In the genomic region with DNA sequence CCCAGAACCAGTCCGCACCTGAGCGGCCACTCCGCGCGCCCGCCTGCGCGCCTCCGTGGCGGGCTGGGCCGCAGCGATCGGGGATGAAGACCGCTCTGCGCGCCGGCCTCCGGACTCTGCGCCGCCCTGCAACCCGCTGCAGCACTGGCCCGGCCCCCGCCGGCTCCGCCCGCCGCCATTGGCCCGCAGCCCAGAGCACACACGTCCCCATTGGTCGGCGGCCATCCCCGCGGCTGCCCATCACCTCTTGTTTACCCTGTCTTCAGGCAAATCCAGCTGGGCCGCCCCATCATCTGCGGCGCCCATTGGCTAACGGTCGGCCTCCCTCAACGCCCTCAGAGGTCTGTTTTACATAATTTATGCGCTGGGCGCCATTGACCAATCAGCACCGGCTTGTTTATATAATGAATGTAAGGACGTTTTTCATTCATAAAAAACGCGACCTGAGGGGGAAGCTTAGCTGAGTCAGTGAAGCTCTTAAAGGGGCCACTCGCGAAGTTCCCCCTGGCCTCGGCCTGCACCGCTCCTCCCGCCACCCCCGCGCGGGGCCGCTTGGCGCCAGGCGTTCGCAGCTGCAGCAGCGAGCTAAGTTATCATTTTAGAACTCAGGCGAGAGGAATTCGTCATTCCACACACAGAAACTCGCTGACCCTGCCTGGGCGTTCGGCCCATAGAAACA, we compare ENCODE assay signal across 8 mouse cellular contexts. TPM values are rescaled to one million over a fixed set of nuclear protein-coding genes. Genes with fewer than 3 reads are reported as not detected.
DNase-seq lines count a peak whose midpoint lies in the region; ATAC-seq and TF ChIP-seq lines count a peak whose summit lies in the region.

A gene (minus strand): TSS at position 221 of the 679 bp plus-strand sequence.

- H3K4me3 ChIP-seq in bone marrow macrophage, adult 2 months (ENCODE audit: insufficient read depth, low read length) = peak within 1 kb of the TSS; percentile 85
- peak within 1 kb of the TSS; percentile 99 for H3K4me3 ChIP-seq in embryonic fibroblast, embryonic 13.5 days (ENCODE audit: insufficient read depth, low read length)
- peak within 1 kb of the TSS; percentile 87 for H3K4me3 ChIP-seq in kidney, embryonic 14.5 days (ENCODE audit: low read length)
- peak within 1 kb of the TSS; percentile 90 for H3K4me3 ChIP-seq in limb, embryonic 15.5 days

- TF ChIP-seq CTCF in bone marrow macrophage, adult 2 months (IDR thresholded peaks at IDR 0.05; ENCODE audit: low read depth, low read length) = no peak
- no peak for TF ChIP-seq CTCF in embryonic fibroblast, embryonic 13.5 days (IDR thresholded peaks at IDR 0.05; ENCODE audit: borderline replicate concordance, insufficient read depth, low read length)

- 1% methylated on average over 50 of the region's 63 CpGs for WGBS in kidney, embryonic 14.5 days
- WGBS in limb, embryonic 15.5 days = under 1% methylated on average over 62 of the region's 63 CpGs

- peak within 1 kb of the TSS; percentile 63 for H3K27ac ChIP-seq in bone marrow macrophage, adult 2 months (ENCODE audit: insufficient read depth, low read depth, low read length)
- H3K27ac ChIP-seq in embryonic fibroblast, embryonic 13.5 days (ENCODE audit: insufficient read depth, low read length) = peak within 1 kb of the TSS; percentile 63
- peak within 1 kb of the TSS; percentile 90 for H3K27ac ChIP-seq in kidney, embryonic 14.5 days (ENCODE audit: low read depth, low read length)
- H3K27ac ChIP-seq in limb, embryonic 15.5 days = peak within 1 kb of the TSS; percentile 86

- DNase-seq in A20 (ENCODE audit: low read depth, low spot score) = peak; percentile 98
- DNase-seq in heart, adult 9 months (ENCODE audit: low spot score in 2 of 2) = peak; percentile 100
- peak; percentile 96 to 97 for DNase-seq in monocyte, adult 2 months (ENCODE audit: low read depth in 1 of 2, low spot score in 2 of 2)
- DNase-seq in spleen, postnatal 36 days (ENCODE audit: low spot score in 2 of 2) = peak; percentile 99

- peak within 1 kb of the TSS; percentile 75 for H3K4me2 ChIP-seq in kidney, embryonic 14.5 days (replicated peaks; ENCODE audit: low read depth, low read length)
- peak within 1 kb of the TSS; percentile 95 for H3K4me2 ChIP-seq in limb, embryonic 15.5 days

- H3K36me3 ChIP-seq in kidney, embryonic 14.5 days (ENCODE audit: control insufficient read depth, insufficient read depth, low read length) = peaks cover 5% of the 10 kb centered on the region; the same call in 1 of the 2 replicates
- H3K36me3 ChIP-seq in limb, embryonic 15.5 days = no peaks in the 10 kb centered on the region

- no peaks in the 10 kb centered on the region for H3K27me3 ChIP-seq in kidney, embryonic 14.5 days (ENCODE audit: control insufficient read depth, insufficient read depth, low read length)
- 0 out of 2 replicates have a peak, but pooled peaks cover 2% of the 10 kb centered on the region for H3K27me3 ChIP-seq in limb, embryonic 15.5 days

- H3K9me3 ChIP-seq in kidney, embryonic 14.5 days (ENCODE audit: control insufficient read depth, low read length) = no peaks in the 10 kb centered on the region
- H3K9me3 ChIP-seq in limb, embryonic 15.5 days = no peaks in the 10 kb centered on the region

- no peak for TF ChIP-seq POLR2A in bone marrow macrophage, adult 2 months (IDR thresholded peaks at IDR 0.05; ENCODE audit: borderline replicate concordance, low read depth, low read length)
- peak; percentile 82 for TF ChIP-seq POLR2A in embryonic fibroblast, embryonic 13.5 days (IDR thresholded peaks at IDR 0.05; ENCODE audit: low read depth, low read length)

- peak; percentile 99 for ATAC-seq in kidney, embryonic 14.5 days (ENCODE audit: low FRiP score, low TSS enrichment)
- peak; percentile 98 for ATAC-seq in limb, embryonic 15.5 days (ENCODE audit: insufficient number of reproducible peaks, low FRiP score, low TSS enrichment, low read depth)

- peak within 1 kb of the TSS; percentile 85 for H3K9ac ChIP-seq in kidney, embryonic 14.5 days (ENCODE audit: low read depth, low read length)
- peak within 1 kb of the TSS; percentile 81 for H3K9ac ChIP-seq in limb, embryonic 15.5 days

- H3K4me1 ChIP-seq in bone marrow macrophage, adult 2 months (ENCODE audit: control insufficient read depth, insufficient read depth, low read length) = peaks cover 40% of the 10 kb centered on the region
- H3K4me1 ChIP-seq in embryonic fibroblast, embryonic 13.5 days (ENCODE audit: control insufficient read depth, insufficient read depth, low read length) = peaks cover 5% of the 10 kb centered on the region
- peaks cover 11% of the 10 kb centered on the region; the same call in 1 of the 2 replicates for H3K4me1 ChIP-seq in kidney, embryonic 14.5 days (ENCODE audit: control insufficient read depth, insufficient read depth, low read length)
- H3K4me1 ChIP-seq in limb, embryonic 15.5 days = peaks cover 25% of the 10 kb centered on the region

RNA-seq across cellular contexts. Expression of the gene that starts here (rescaled TPM):
- 14.8 and 19.3 TPM in 2 replicates for polyA plus RNA-seq in bone marrow macrophage, adult 2 months (2012; ENCODE audit: insufficient read depth, insufficient read length, missing spikeins)
- polyA plus RNA-seq in embryonic fibroblast, embryonic 13.5 days (2011; ENCODE audit: insufficient read length, low read depth, missing spikeins) = 22.6 and 30.8 TPM in 2 replicates
- 43.0 and 68.0 TPM in 2 replicates for polyA plus RNA-seq in kidney, embryonic 14.5 days (2014; fragmentation: Nextera tagmentation; extraction: Ambion mirVana)
- 27.5 and 33.7 TPM in 2 replicates for polyA plus RNA-seq in limb, embryonic 15.5 days (2015; fragmentation: Nextera tagmentation; extraction: Ambion mirVana)

Comparison
In these comparisons a context has a peak if more than half of its experiments do, and no peak if none do; other contexts are left out.
1. Peak in every context shown above with its lines: DNase-seq, ATAC-seq, H3K4me3 ChIP-seq and H3K27ac ChIP-seq.